Mouse (Mus musculus) C2C12 (cell line): ENCODE measurements around the gene Prdm11.

Source experiments
- CEBPB ChIP-seq: IDR thresholded peaks from one replicate; pipeline ENCODE4 v1.6.1; 2011; ENCODE audit warnings: low read depth, mild to moderate bottlenecking, control low read depth, moderate library complexity
- CTCF ChIP-seq: IDR thresholded peaks from one replicate; pipeline ENCODE4 v1.5.1; 2011; ENCODE audit not compliant: control insufficient read depth, insufficient read depth, insufficient read length

- TF ChIP-seq CTCF (no peak), CEBPB (no peak)
These were observed 61.5 kb downstream of the Prdm11 start for GRCm38 (mm10) chr2:92984321-92985108.
